Mouse (Mus musculus) heart, embryonic 14.5 days (tissue): Measurements from ENCODE around the gene Trappc13. TPM values are rescaled to one million over a fixed set of nuclear protein-coding genes. Genes with fewer than 3 reads are reported as not detected.

Experiments
- ATAC-seq: fragments of 200-750 bp; cut with Nextera tagmentation; 2 replicates; pipeline ENCODE4 v1.8.0; 2017; ENCODE audit warnings: low read depth, moderate TSS enrichment; ENCODE audit not compliant: insufficient number of reproducible peaks, insufficient read depth, low FRiP score
- H3K27ac ChIP-seq, 2 experiments: fragments of 200-500 bp in 1 of 2; fragments of 300-500 bp in 1 of 2; sonication (generic) in 1 of 2; replicated peaks in 1 of 2; 2 replicates each; pipeline ENCODE4 v1.5.1; 2012 to 2014; ENCODE audit warnings: low read depth in 2 of 2, low read length in 2 of 2, control low read depth in 1 of 2, mild to moderate bottlenecking in 1 of 2, mixed read lengths in 1 of 2; ENCODE audit not compliant: control insufficient read depth in 1 of 2, insufficient read depth in 1 of 2
- H3K27me3 ChIP-seq: fragments of 300-500 bp; sonication (generic); 2 replicates; pipeline ENCODE4 v1.6.1; 2014; ENCODE audit warnings: mild to moderate bottlenecking, low read length, control low read depth; ENCODE audit not compliant: control insufficient read depth, insufficient read depth
- H3K36me3 ChIP-seq: fragments of 300-500 bp; sonication (generic); 2 replicates; pipeline ENCODE4 v1.6.1; 2014; ENCODE audit warnings: mild to moderate bottlenecking, control low read depth, low read length, mixed read lengths; ENCODE audit not compliant: control insufficient read depth, insufficient read depth
- H3K4me1 ChIP-seq, 2 experiments: fragments of 200-500 bp in 1 of 2; fragments of 300-500 bp in 1 of 2; sonication (generic) in 1 of 2; 2 replicates each; pipeline ENCODE4 v1.6.1; 2012 to 2014; ENCODE audit warnings: low read length in 2 of 2, control low read depth in 1 of 2, mixed read lengths in 1 of 2; ENCODE audit not compliant: control insufficient read depth in 2 of 2, insufficient read depth in 2 of 2
- H3K4me2 ChIP-seq: fragments of 300-500 bp; sonication (generic); 2 replicates; pipeline ENCODE4 v1.6.1; 2014; ENCODE audit warnings: mild to moderate bottlenecking, low read length
- H3K4me3 ChIP-seq, 2 experiments: fragments of 200-500 bp in 1 of 2; fragments of 300-500 bp in 1 of 2; sonication (generic) in 1 of 2; 2 replicates each; pipeline ENCODE4 v1.5.1; 2012 to 2014; ENCODE audit warnings: low read length in 2 of 2, mild to moderate bottlenecking in 2 of 2, control low read depth in 1 of 2, low read depth in 1 of 2, moderate library complexity in 1 of 2; ENCODE audit not compliant: control insufficient read depth in 1 of 2, insufficient read depth in 1 of 2
- H3K9ac ChIP-seq: fragments of 300-500 bp; sonication (generic); 2 replicates; pipeline ENCODE4 v1.6.1; 2014; ENCODE audit warnings: mild to moderate bottlenecking, low read length
- H3K9me3 ChIP-seq: fragments of 300-500 bp; sonication (generic); 2 replicates; pipeline ENCODE4 v1.6.1; 2016; ENCODE audit warnings: low read length, control low read depth; ENCODE audit not compliant: control insufficient read depth
- WGBS: fragments of 180-500 bp; shearing (Covaris S2); extraction: QIAGEN DNeasy Blood & Tissue Kit; methylation state at CpG from one replicate; pipeline ENCODE4 v1.1.7; 2014; 5-methylcytosine and 5-hydroxymethylcytosine counted together
- polyA plus RNA-seq: library from polyadenylated mRNA; unstranded; fragments of >200 nt; fragmentation: Nextera tagmentation; extraction: Ambion mirVana; gene quantifications from 2 replicates; pipeline ENCODE4 v1.2.1, GENCODE M21; 2014

Gene Trappc13
- polyA plus RNA-seq, 1 experiment from 2014 or later, result 51.3 TPM

DNA sequence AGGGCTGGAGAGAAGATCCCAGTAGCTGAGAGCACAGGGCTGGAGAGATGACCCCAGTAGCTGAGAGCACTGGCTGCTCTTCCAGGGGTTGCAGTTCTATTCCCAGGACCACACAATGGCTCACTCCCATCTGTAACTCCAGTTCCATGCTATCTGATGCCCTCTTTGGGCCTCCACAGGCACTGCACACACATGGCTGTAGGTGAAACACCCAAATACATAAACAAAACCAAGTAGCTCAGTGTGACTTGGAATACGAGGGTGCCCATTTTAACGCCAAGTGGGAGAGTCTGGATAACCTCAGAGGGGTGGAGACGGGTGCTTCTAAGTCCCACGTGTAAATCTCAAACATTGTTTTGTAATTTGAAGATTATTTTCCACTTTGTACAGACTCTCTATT lies 77.9 kb downstream of the Trappc13 start:
- H3K9me3 ChIP-seq, result peaks cover 7% of the 10 kb centered on the region; the same call in 1 of the 2 replicates
- H3K36me3 ChIP-seq, result no peaks in the 10 kb centered on the region
- peaks cover 4 to 21% of the 10 kb centered on the region in 2 experiments for H3K4me1 ChIP-seq
- H3K27ac ChIP-seq, result no peak overlapping the region
- no peak for ATAC-seq
- no peaks in the 10 kb centered on the region for H3K27me3 ChIP-seq
- H3K4me3 ChIP-seq, result no peak overlapping the region
- no peak overlapping the region for H3K9ac ChIP-seq
- WGBS, result 80% methylated on average over 4 of the region's 4 CpGs
- no peak overlapping the region for H3K4me2 ChIP-seq

DNA sequence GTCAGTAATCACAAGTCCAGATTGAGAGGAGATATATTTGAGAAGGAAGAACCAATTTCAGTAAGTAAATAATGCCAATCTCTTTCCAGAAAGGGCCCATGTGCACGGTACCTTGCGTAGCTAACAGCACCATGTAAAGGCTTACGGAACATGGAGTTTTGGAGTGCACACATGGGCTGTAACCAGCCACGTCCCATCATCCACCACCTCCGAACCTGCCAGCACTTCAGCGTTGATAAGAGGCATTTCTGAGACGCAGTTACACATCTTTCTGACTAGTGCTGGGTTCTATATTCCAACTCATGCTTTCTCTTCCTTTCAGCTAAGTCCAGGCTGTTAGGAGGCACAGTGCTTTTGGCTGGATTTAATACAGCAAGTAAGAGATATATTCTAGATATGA lies 81.1 kb downstream of the Trappc13 start:
- no peak overlapping the region for H3K4me3 ChIP-seq
- H3K27ac ChIP-seq, result peak overlapping the region; percentile 12 to 39; a peak in 3 of 4 replicates
- 54% methylated on average over 7 of the region's 7 CpGs for WGBS

DNA sequence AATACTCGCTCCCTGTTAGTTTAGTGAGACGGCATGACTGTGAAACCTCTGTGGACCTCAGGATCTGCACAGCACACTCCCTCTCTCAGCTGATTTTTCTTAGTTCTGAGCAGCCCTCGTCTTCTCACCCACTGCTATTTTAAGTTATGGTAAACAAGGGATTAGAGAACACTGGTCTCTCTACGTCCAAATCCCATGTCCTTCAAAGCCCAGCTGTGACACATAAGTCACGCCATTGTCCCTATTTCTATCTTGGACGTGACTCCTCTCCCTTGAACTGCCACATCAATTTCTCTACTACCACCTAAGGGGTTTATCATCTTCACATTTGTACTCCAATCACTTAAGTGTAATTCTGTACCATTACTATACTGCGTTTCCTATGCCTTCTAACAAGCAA lies 82.3 kb downstream of the Trappc13 start:
- H3K4me2 ChIP-seq, result no peak overlapping the region
- H3K27ac ChIP-seq, result 0 out of 4 replicates have a peak overlapping the region, but pooled peaks of 1 of the 2 experiments have one; percentile 3
- no peaks in the 10 kb centered on the region for H3K36me3 ChIP-seq
- H3K27me3 ChIP-seq, result no peaks in the 10 kb centered on the region
- ATAC-seq, result no peak
- H3K9me3 ChIP-seq, result no peaks in the 10 kb centered on the region
- 47% methylated on average over 7 of the region's 7 CpGs for WGBS
- H3K4me3 ChIP-seq, result no peak overlapping the region
- no peak overlapping the region for H3K9ac ChIP-seq
- peaks cover 9 to 28% of the 10 kb centered on the region in 2 experiments for H3K4me1 ChIP-seq

More for the DNA sequence above, 81.1 kb downstream of the Trappc13 start:
- H3K27me3 ChIP-seq, result no peaks in the 10 kb centered on the region
- H3K4me2 ChIP-seq, result no peak overlapping the region; the same call in 1 of the 2 replicates
- H3K9ac ChIP-seq, result no peak overlapping the region
- H3K4me1 ChIP-seq, result peaks cover 9 to 28% of the 10 kb centered on the region in 2 experiments
- H3K9me3 ChIP-seq, result no peaks in the 10 kb centered on the region
- no peaks in the 10 kb centered on the region for H3K36me3 ChIP-seq
- no peak for ATAC-seq

DNA sequence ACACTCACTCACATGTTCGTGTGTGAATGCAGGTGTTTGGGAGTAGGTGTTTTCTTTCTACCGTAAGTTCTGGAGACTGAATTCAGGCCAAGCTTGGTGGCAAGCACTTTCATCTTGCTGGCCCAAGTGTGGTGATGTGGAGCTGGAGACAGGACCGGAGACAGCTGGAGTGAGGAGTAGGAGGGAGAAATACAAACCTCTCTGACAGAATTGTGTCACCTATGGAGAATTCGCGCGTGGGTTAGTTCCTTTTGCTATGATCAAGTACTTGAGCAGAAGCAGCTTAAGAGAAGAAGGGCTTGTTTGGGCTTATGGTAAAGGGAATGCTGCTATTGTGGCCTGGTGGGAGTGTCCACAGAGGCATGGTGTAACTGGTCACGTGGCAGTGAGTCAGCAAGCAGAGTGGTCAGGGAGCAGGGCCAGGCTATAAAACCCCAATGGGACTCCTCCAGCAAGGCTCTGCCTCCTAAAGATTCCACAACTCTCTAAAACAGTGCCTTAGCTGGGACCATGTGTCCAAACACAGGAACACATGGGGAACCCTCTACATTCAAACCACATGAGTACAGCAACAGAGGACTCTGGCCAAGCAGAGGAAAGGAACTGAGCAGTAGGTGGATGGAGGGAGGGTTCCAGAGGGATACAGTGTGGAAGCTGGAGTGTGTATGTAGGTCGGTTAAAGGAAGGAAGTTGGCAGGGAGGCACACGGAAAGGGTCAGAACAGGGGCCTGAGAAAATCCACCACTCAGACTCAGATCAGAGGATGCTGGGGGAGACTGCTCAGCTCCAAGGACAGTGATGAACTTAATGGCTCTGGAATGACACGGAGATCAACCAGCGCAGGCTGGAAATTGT lies 83.5 kb downstream of the Trappc13 start:
- Histone ChIP-seq H3K4me2 (no peak overlapping the region), H3K9me3 (no peaks in the 10 kb centered on the region), H3K27ac (peak overlapping the region in 1 of 2 experiments; percentile 10; a peak in 1 of 4 replicates), H3K36me3 (no peaks in the 10 kb centered on the region), H3K27me3 (no peaks in the 10 kb centered on the region), H3K4me1 (peaks cover 9 to 28% of the 10 kb centered on the region in 2 experiments), H3K9ac (no peak overlapping the region), H3K4me3 (no peak overlapping the region)
- ATAC-seq, result peak; percentile 66
- 75% methylated on average over 11 of the region's 11 CpGs for WGBS

Other genes with a start within 250 kb of the Trappc13 start
- 25.0 and 25.6 TPM in 2 replicates for gene Nln, start 68.9 kb downstream of the Trappc13 start, polyA plus RNA-seq
- 2.2 and 2.9 TPM in 2 replicates for gene Sgtb, start 68.7 kb downstream of the Trappc13 start, polyA plus RNA-seq
- 15.0 and 17.2 TPM in 2 replicates for gene Trim23, start 328 bp upstream of the Trappc13 start, polyA plus RNA-seq
- 40.2 and 49.5 TPM in 2 replicates for gene Cenpk, start 50.1 kb upstream of the Trappc13 start, polyA plus RNA-seq
- gene Ppwd1, start 50.4 kb upstream of the Trappc13 start, polyA plus RNA-seq, result 8.2 and 9.3 TPM in 2 replicates
- gene Adamts6, start 109.4 kb upstream of the Trappc13 start, polyA plus RNA-seq, result 9.8 and 10.7 TPM in 2 replicates